Mouse (Mus musculus): ENCODE measurements around the gene Tns1.

GRCm38 (mm10) chr1:73929952-73930329, 194.3 kb downstream of the Tns1 start:
- TF ChIP-seq CTCF (IDR thresholded peaks at IDR 0.05; ENCODE audit: insufficient read depth, low read depth, low read length) (no peak), POLR2A (IDR thresholded peaks at IDR 0.05; ENCODE audit: insufficient read depth, low read depth, low read length) (no peak)
